Mouse (Mus musculus) lung, embryonic 16.5 days (tissue): Measurements from ENCODE around the gene Anln. TPM values are rescaled to one million over a fixed set of nuclear protein-coding genes. Genes with fewer than 3 reads are reported as not detected.
A peak's percentile ranks its signal among the peaks of the same experiment; 100 is the strongest.

Source experiments
- ATAC-seq: fragments of 200-750 bp; cut with Nextera tagmentation; 2 replicates; pipeline ENCODE4 v1.8.0; 2017; ENCODE audit warnings: low read depth, mild to moderate bottlenecking, moderate library complexity
- H3K27ac ChIP-seq: fragments of 300-500 bp; sonication (generic); 2 replicates; pipeline ENCODE4 v1.5.1; 2014; ENCODE audit warnings: mild to moderate bottlenecking, control low read depth, low read length
- H3K27me3 ChIP-seq: fragments of 300-500 bp; sonication (generic); 2 replicates; pipeline ENCODE4 v1.6.1; 2014; ENCODE audit warnings: low read depth, low read length, mixed read lengths; ENCODE audit not compliant: control insufficient read depth, insufficient read depth
- H3K36me3 ChIP-seq: fragments of 300-500 bp; sonication (generic); 2 replicates; pipeline ENCODE4 v1.6.1; 2014; ENCODE audit warnings: low read length; ENCODE audit not compliant: control insufficient read depth, insufficient read depth
- H3K4me1 ChIP-seq: fragments of 300-500 bp; sonication (generic); replicated peaks from 2 replicates; pipeline ENCODE4 v1.6.1; 2014; ENCODE audit warnings: low read length, mixed read lengths; ENCODE audit not compliant: control insufficient read depth, insufficient read depth
- H3K4me2 ChIP-seq: fragments of 300-500 bp; sonication (generic); 2 replicates; pipeline ENCODE4 v1.6.1; 2014; ENCODE audit warnings: low read depth, low read length, control low read depth
- H3K4me3 ChIP-seq: fragments of 300-500 bp; sonication (generic); 2 replicates; pipeline ENCODE4 v1.5.1; 2014; ENCODE audit warnings: mild to moderate bottlenecking, low read length, control low read depth
- H3K9ac ChIP-seq: fragments of 300-500 bp; sonication (generic); 2 replicates; pipeline ENCODE4 v1.6.1; 2014; ENCODE audit warnings: low read length, control low read depth
- H3K9me3 ChIP-seq: fragments of 300-500 bp; sonication (generic); 2 replicates; pipeline ENCODE4 v1.6.1; 2016; ENCODE audit warnings: low read length; ENCODE audit not compliant: control insufficient read depth
- WGBS: fragments of 180-500 bp; shearing (Covaris S2); extraction: QIAGEN DNeasy Blood & Tissue Kit; methylation state at CpG from one replicate; pipeline ENCODE4 v1.1.7; 2014; 5-methylcytosine and 5-hydroxymethylcytosine counted together
- polyA plus RNA-seq: library from polyadenylated mRNA; unstranded; fragments of >200 nt; fragmentation: Nextera tagmentation; extraction: Ambion mirVana; gene quantifications from 2 replicates; pipeline ENCODE4 v1.2.1, GENCODE M21; 2015

Gene Anln
- polyA plus RNA-seq, 1 experiment from 2014 or later, result 62.8 TPM

DNA sequence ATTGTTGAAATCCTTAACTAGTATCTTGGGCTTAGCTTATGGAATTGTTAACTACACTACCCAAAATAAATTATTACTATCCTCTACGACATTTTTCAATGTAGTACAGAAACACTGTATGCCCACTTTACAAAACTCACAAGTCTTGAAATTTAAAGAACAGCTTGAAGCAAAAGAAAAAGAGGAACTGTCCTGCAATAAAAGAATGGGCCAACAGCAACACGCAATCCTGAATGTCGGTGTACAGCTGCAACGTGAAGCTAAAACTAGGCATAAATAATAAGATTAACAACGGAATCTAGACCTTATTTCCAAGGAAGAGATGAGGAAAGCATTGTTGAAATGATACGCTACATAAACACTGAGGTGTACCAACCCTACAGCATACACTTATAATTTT lies 1.1 kb downstream of the Anln start:
- Histone ChIP-seq H3K9me3 (no peaks in the 10 kb centered on the region), H3K4me3 (peak overlapping the region; percentile 91), H3K36me3 (no peaks in the 10 kb centered on the region; the same call in 1 of the 2 replicates), H3K4me2 (peak overlapping the region; percentile 72), H3K4me1 (peaks cover 15% of the 10 kb centered on the region), H3K27me3 (no peaks in the 10 kb centered on the region), H3K9ac (peak overlapping the region; percentile 76), H3K27ac (peak overlapping the region; percentile 94)
- ATAC-seq, result no peak
- 13% methylated on average over 6 of the region's 6 CpGs for WGBS

DNA sequence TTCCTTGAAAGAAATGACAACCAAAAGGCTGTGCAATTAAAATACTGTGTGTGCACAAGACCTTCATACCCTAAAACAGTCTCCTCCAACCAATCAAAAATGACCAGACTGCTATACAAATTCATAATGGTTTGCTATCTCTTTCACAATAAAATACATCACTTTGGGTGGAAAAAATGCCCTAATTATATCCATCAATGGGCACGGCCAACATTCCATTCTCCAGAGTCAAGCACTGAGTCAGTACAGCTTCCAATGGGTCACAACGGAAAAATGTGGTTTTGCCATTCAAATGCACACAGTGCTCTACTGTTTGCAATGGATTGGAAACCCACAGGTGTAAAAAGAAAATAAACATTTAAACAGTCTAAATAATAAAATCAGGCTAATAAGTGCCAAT lies 3.1 kb downstream of the Anln start:
- Histone ChIP-seq H3K4me3 (no peak overlapping the region), H3K36me3 (peaks cover 11% of the 10 kb centered on the region), H3K9me3 (no peaks in the 10 kb centered on the region), H3K27ac (no peak overlapping the region), H3K27me3 (no peaks in the 10 kb centered on the region), H3K4me1 (peaks cover 15% of the 10 kb centered on the region), H3K4me2 (no peak overlapping the region), H3K9ac (no peak overlapping the region)
- no peak for ATAC-seq
- WGBS, result 52% methylated on average over 2 of the region's 2 CpGs

DNA sequence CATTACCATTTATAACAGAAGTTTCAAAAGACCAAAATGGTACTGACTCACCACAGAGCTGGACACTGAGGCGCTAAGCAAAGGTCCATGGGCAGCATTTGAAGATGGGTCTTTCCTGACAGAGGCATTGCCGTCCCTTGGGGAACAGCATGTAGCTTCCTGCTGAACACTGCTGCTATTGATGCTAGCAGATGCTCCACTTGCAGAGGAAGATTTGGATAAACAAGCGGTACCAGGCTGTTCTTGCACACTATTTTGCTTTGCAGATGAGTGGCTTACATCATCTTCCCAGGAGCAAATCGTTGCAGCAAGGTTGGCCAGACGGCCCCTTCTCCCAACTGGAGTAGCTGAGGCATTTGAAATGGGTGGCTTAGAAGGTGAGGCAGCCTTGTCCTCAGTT lies 12.9 kb downstream of the Anln start:
- no peak for ATAC-seq
- H3K9me3 ChIP-seq, result no peaks in the 10 kb centered on the region
- peaks cover 60% of the 10 kb centered on the region for H3K36me3 ChIP-seq
- no peaks in the 10 kb centered on the region for H3K27me3 ChIP-seq
- no peak overlapping the region for H3K27ac ChIP-seq
- 87% methylated on average over 5 of the region's 5 CpGs for WGBS
- H3K4me1 ChIP-seq, result no peaks in the 10 kb centered on the region
- H3K9ac ChIP-seq, result no peak overlapping the region
- no peak overlapping the region for H3K4me2 ChIP-seq
- H3K4me3 ChIP-seq, result no peak overlapping the region

DNA sequence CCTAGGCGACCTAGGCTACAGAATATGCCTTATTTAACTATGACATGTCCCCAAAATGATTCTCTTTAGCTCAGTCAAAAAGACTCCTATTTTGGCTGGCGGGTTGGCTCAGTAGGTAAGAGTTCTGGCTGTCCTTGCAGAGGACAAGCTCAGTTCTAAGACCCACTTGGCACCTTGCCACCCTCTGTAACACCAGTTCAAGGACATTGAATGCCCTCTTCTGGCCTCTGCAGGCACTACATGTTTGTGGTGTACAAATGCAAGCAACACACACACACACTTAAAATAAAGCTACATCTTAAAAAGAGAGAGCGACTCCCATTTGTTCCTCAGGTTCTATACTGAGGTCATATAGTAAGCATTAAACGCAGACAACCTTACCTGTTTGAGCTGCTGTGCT lies 16.2 kb downstream of the Anln start:
- H3K4me2 ChIP-seq, result no peak overlapping the region
- no peak overlapping the region for H3K27ac ChIP-seq
- no peak overlapping the region for H3K4me3 ChIP-seq
- H3K36me3 ChIP-seq, result peaks cover 53% of the 10 kb centered on the region
- no peak overlapping the region for H3K9ac ChIP-seq
- no peaks in the 10 kb centered on the region for H3K4me1 ChIP-seq
- no peaks in the 10 kb centered on the region for H3K9me3 ChIP-seq
- no peaks in the 10 kb centered on the region for H3K27me3 ChIP-seq
- ATAC-seq, result no peak
- WGBS, result 96% methylated on average over 4 of the region's 4 CpGs

DNA sequence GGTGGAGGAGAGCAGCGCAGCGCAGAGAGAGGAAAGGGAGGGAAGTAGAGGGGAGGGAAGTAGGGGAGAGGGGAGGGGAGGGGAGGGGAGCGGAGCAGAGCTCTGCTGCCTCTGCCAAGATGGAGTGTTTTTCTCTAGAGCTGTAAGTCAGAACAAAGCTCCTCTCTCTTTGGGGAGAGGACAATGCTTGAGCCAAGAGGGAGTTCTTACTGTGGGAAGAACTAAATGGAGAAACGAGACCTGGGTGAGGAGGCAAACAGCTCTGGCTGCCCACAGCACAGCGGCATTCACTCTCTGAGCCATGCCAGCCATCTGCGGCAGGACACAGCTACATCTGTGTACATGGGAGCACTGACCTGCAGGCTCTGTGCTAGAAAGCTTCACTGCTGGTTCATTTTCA lies 21.0 kb downstream of the Anln start:
- H3K27ac ChIP-seq, result no peak overlapping the region
- H3K9ac ChIP-seq, result no peak overlapping the region
- no peaks in the 10 kb centered on the region for H3K27me3 ChIP-seq
- H3K4me1 ChIP-seq, result no peaks in the 10 kb centered on the region
- no peak for ATAC-seq
- H3K36me3 ChIP-seq, result peaks cover 43% of the 10 kb centered on the region
- no peak overlapping the region for H3K4me3 ChIP-seq
- H3K9me3 ChIP-seq, result no peaks in the 10 kb centered on the region
- H3K4me2 ChIP-seq, result no peak overlapping the region
- 66% methylated on average over 6 of the region's 6 CpGs for WGBS

DNA sequence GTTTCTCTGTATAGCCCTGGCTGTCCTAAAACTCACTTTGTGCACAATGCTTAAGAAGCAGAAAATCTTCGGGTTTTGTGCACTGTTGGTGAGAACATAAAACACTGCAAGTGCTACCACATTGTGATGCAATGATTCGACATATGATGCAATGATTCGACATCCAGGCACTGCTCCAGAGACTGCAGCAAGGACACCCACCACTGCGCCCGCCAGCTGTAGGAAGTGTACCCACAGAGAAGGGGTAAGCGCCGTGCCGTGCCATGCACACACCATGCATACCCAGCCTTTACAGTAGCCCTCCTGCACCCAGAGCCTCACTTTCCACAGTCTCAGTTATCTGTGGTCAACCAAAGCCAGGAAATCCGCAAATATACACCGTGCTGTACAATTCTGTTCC lies 22.4 kb downstream of the Anln start:
- no peak for ATAC-seq
- Histone ChIP-seq H3K4me1 (no peaks in the 10 kb centered on the region), H3K9ac (no peak overlapping the region), H3K36me3 (peaks cover 42% of the 10 kb centered on the region), H3K4me3 (no peak overlapping the region), H3K27me3 (no peaks in the 10 kb centered on the region), H3K9me3 (no peaks in the 10 kb centered on the region), H3K27ac (no peak overlapping the region), H3K4me2 (no peak overlapping the region)
- 93% methylated on average over 10 of the region's 10 CpGs for WGBS

DNA sequence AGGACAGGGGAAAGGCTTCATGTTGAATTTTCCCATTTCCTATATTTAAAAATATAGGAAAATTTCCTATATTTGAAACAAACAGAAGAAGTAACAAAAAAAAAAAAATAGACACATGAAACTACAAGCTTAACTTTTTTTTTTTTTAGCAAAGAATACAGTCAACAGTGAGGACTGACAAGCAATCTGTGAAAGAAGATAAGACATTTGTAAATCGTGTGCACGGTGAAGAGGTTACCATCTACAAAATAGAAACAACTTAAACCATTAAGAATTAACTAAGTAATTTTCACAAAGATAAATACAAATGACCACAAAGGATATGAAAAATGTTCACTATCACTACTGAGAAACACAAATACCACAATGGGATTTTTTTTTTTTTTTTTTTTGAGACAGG lies 22.8 kb downstream of the Anln start:
- Histone ChIP-seq H3K27ac (no peak overlapping the region), H3K4me3 (no peak overlapping the region), H3K36me3 (peaks cover 41% of the 10 kb centered on the region), H3K4me1 (no peaks in the 10 kb centered on the region), H3K9me3 (no peaks in the 10 kb centered on the region), H3K9ac (no peak overlapping the region), H3K27me3 (no peaks in the 10 kb centered on the region), H3K4me2 (no peak overlapping the region)
- no peak for ATAC-seq
- 77% methylated on average over 2 of the region's 2 CpGs for WGBS

DNA sequence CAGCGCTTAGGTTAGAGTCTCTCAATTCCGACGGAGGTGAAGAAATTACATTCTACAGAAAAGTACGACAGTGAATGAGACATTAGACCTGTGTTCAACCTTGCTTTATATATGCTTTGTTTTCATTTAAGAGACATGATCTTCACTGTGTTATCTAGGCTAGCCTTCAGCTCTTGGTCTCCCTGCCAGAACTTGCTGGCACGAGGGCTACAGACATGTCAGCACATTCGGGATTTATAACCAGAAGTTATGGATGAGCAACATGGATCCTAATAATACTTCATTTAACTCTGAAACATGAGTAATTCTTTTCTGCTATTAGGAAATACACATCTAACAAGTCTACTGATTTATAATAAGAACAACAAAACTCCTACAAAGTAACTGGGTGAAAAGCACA lies 28.1 kb downstream of the Anln start:
- Histone ChIP-seq H3K36me3 (peaks cover 51% of the 10 kb centered on the region), H3K4me1 (no peaks in the 10 kb centered on the region)

DNA sequence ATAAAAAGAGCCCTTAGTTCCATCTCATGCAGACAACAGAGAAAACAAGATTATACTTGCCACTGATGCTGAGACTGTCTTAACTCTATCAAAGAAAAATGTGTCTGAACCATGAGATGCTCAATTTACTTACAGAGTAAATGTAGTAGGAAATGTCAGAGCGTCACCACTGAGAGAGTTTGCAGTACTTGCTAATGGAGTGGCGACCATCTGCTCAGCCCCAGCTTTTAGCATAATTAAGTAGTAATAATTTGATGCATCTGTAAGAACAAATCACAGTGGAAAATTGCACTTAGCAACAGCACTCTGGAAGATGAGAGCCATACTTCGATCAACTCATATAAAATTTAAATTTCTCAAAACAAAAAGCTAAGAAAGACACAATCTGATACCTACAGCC lies 33.1 kb downstream of the Anln start:
- ATAC-seq, result no peak
- peaks cover 49% of the 10 kb centered on the region for H3K36me3 ChIP-seq
- H3K27ac ChIP-seq, result no peak overlapping the region
- WGBS, result 93% methylated on average over 3 of the region's 3 CpGs
- H3K27me3 ChIP-seq, result no peaks in the 10 kb centered on the region
- H3K4me1 ChIP-seq, result no peaks in the 10 kb centered on the region
- no peak overlapping the region for H3K4me3 ChIP-seq
- H3K9ac ChIP-seq, result no peak overlapping the region
- H3K9me3 ChIP-seq, result no peaks in the 10 kb centered on the region
- no peak overlapping the region for H3K4me2 ChIP-seq

More for the DNA sequence above, 28.1 kb downstream of the Anln start:
- ATAC-seq, result no peak
- no peak overlapping the region for H3K4me2 ChIP-seq
- no peaks in the 10 kb centered on the region for H3K9me3 ChIP-seq
- no peak overlapping the region for H3K9ac ChIP-seq
- WGBS, result 84% methylated on average over 6 of the region's 6 CpGs
- no peak overlapping the region for H3K27ac ChIP-seq
- H3K27me3 ChIP-seq, result no peaks in the 10 kb centered on the region
- H3K4me3 ChIP-seq, result no peak overlapping the region

DNA sequence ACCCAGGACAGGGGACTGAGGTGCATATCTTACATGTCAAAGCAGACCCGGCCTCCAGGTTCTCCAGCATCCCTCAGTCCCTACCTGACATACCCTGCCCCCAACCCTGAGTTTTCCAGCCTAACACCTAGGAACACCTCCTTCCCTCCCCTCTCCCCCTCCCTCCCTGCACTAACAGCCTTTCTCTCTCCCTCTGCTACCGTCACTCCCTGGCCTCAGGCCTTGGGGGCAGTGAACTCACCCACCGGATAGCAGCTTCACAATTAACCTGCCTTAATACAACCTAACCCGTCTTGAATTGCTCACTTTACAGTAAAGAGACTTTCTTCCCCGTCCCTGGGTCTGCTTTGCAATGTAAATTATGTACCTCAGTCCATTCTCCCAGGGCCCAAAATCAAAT lies 35.1 kb downstream of the Anln start:
- Histone ChIP-seq H3K9ac (no peak overlapping the region), H3K4me3 (no peak overlapping the region), H3K27ac (no peak overlapping the region), H3K4me1 (no peaks in the 10 kb centered on the region), H3K36me3 (peaks cover 42% of the 10 kb centered on the region), H3K4me2 (no peak overlapping the region), H3K27me3 (no peaks in the 10 kb centered on the region), H3K9me3 (no peaks in the 10 kb centered on the region)
- no peak for ATAC-seq
- 86% methylated on average over 5 of the region's 5 CpGs for WGBS
